Mouse (Mus musculus): ENCODE measurements around the gene Gpc1. TPM values are rescaled to one million over a fixed set of nuclear protein-coding genes. Genes with fewer than 3 reads are reported as not detected.

Gene Gpc1
- total and polyA plus RNA-seq, 2 experiments from 2014 or later, result 53.9 to 201 TPM

GRCm38 (mm10) chr1:92790628-92791027 is 40.8 kb upstream of the Gpc1 start:
- Histone ChIP-seq H3K4me1 (ENCODE audit: control insufficient read depth, insufficient read depth) (peaks cover 24% of the 10 kb centered on the region), H3K4me2 (ENCODE audit: low read depth, low read length) (no peak overlapping the region), H3K9ac (replicated peaks; ENCODE audit: low read depth, low read length) (no peak overlapping the region), H3K27ac (ENCODE audit: low read depth) (no peak overlapping the region), H3K27me3 (ENCODE audit: control insufficient read depth, insufficient read depth, low read length) (no peaks in the 10 kb centered on the region), H3K4me3 (ENCODE audit: low read depth, low read length) (no peak overlapping the region), H3K36me3 (replicated peaks; ENCODE audit: control insufficient read depth, insufficient read depth, low read length) (no peaks in the 10 kb centered on the region), H3K9me3 (replicated peaks; ENCODE audit: control insufficient read depth, low read length) (no peaks in the 10 kb centered on the region)
- ATAC-seq (ENCODE audit: insufficient read depth, low read depth) (no peak), DNase-seq (ENCODE audit: low spot score) (no peak)
- WGBS, result 47% methylated on average over 7 of the region's 7 CpGs
- no peak for TF ChIP-seq EP300 (IDR thresholded peaks at IDR 0.05; ENCODE audit: low read depth)
- no peak for TF ChIP-seq CTCF (IDR thresholded peaks at IDR 0.05; ENCODE audit: low read depth)

GRCm38 (mm10) chr1:92791070-92791831 is 40.2 kb upstream of the Gpc1 start:
- Histone ChIP-seq H3K4me3 (ENCODE audit: low read depth, low read length) (no peak overlapping the region), H3K27ac (ENCODE audit: low read depth) (no peak overlapping the region), H3K4me1 (ENCODE audit: control insufficient read depth, insufficient read depth) (peaks cover 24% of the 10 kb centered on the region), H3K4me2 (ENCODE audit: low read depth, low read length) (no peak overlapping the region), H3K27me3 (ENCODE audit: control insufficient read depth, insufficient read depth, low read length) (no peaks in the 10 kb centered on the region), H3K9me3 (replicated peaks; ENCODE audit: control insufficient read depth, low read length) (no peaks in the 10 kb centered on the region), H3K9ac (replicated peaks; ENCODE audit: low read depth, low read length) (no peak overlapping the region), H3K36me3 (replicated peaks; ENCODE audit: control insufficient read depth, insufficient read depth, low read length) (no peaks in the 10 kb centered on the region)
- no peak for TF ChIP-seq EP300 (IDR thresholded peaks at IDR 0.05; ENCODE audit: low read depth)
- no peak for TF ChIP-seq CTCF (IDR thresholded peaks at IDR 0.05; ENCODE audit: low read depth)
- DNase-seq (ENCODE audit: low spot score) (no peak), ATAC-seq (ENCODE audit: insufficient read depth, low read depth) (no peak)
- 13% methylated on average over 10 of the region's 10 CpGs for WGBS

GRCm38 (mm10) chr1:92793781-92794180 is 37.7 kb upstream of the Gpc1 start:
- Histone ChIP-seq H3K9me3 (replicated peaks; ENCODE audit: control insufficient read depth, low read length) (no peaks in the 10 kb centered on the region), H3K36me3 (replicated peaks; ENCODE audit: control insufficient read depth, insufficient read depth, low read length) (no peaks in the 10 kb centered on the region), H3K4me2 (ENCODE audit: low read depth, low read length) (no peak overlapping the region), H3K27me3 (ENCODE audit: control insufficient read depth, insufficient read depth, low read length) (no peaks in the 10 kb centered on the region), H3K9ac (replicated peaks; ENCODE audit: low read depth, low read length) (no peak overlapping the region), H3K4me3 (ENCODE audit: low read depth, low read length) (no peak overlapping the region), H3K4me1 (ENCODE audit: control insufficient read depth, insufficient read depth) (peaks cover 12% of the 10 kb centered on the region), H3K27ac (ENCODE audit: low read depth) (no peak overlapping the region)
- no peak for ATAC-seq (ENCODE audit: insufficient read depth, low read depth)
- TF ChIP-seq EP300 (IDR thresholded peaks at IDR 0.05; ENCODE audit: low read depth) (no peak), CTCF (IDR thresholded peaks at IDR 0.05; ENCODE audit: low read depth) (no peak)
- DNase-seq (ENCODE audit: low spot score), result no peak
- WGBS, result 55% methylated on average over 5 of the region's 5 CpGs

- H3K9me3 ChIP-seq (replicated peaks; ENCODE audit: control insufficient read depth, low read length), result no peaks in the 10 kb centered on the region
- ATAC-seq (ENCODE audit: insufficient read depth, low read depth) (no peak), DNase-seq (ENCODE audit: low spot score) (no peak)
- no peak for TF ChIP-seq EP300 (IDR thresholded peaks at IDR 0.05; ENCODE audit: low read depth)
- TF ChIP-seq CTCF (IDR thresholded peaks at IDR 0.05; ENCODE audit: low read depth), result no peak
- no peak overlapping the region for H3K9ac ChIP-seq (replicated peaks; ENCODE audit: low read depth, low read length)
- no peaks in the 10 kb centered on the region for H3K27me3 ChIP-seq (ENCODE audit: control insufficient read depth, insufficient read depth, low read length)
- no peaks in the 10 kb centered on the region for H3K4me1 ChIP-seq (ENCODE audit: control insufficient read depth, insufficient read depth)
- no peaks in the 10 kb centered on the region for H3K36me3 ChIP-seq (replicated peaks; ENCODE audit: control insufficient read depth, insufficient read depth, low read length)
- H3K27ac ChIP-seq (ENCODE audit: low read depth), result no peak overlapping the region
- no peak overlapping the region for H3K4me3 ChIP-seq (ENCODE audit: low read depth, low read length)
- 60% methylated on average over 2 of the region's 2 CpGs for WGBS
- no peak overlapping the region for H3K4me2 ChIP-seq (ENCODE audit: low read depth, low read length)
Observed at GRCm38 (mm10) chr1:92798425-92798824, 33.0 kb upstream of the Gpc1 start.

- Histone ChIP-seq H3K9me3 (replicated peaks; ENCODE audit: control insufficient read depth, low read length) (no peaks in the 10 kb centered on the region), H3K9ac (replicated peaks; ENCODE audit: low read depth, low read length) (no peak overlapping the region), H3K36me3 (replicated peaks; ENCODE audit: control insufficient read depth, insufficient read depth, low read length) (no peaks in the 10 kb centered on the region), H3K4me2 (ENCODE audit: low read depth, low read length) (no peak overlapping the region), H3K27me3 (ENCODE audit: control insufficient read depth, insufficient read depth, low read length) (no peaks in the 10 kb centered on the region), H3K27ac (ENCODE audit: low read depth) (no peak overlapping the region), H3K4me1 (ENCODE audit: control insufficient read depth, insufficient read depth) (no peaks in the 10 kb centered on the region), H3K4me3 (ENCODE audit: low read depth, low read length) (no peak overlapping the region)
- ATAC-seq (ENCODE audit: insufficient read depth, low read depth), result no peak
- 56% methylated on average over 5 of the region's 5 CpGs for WGBS
- no peak for DNase-seq (ENCODE audit: low spot score)
- no peak for TF ChIP-seq CTCF (IDR thresholded peaks at IDR 0.05; ENCODE audit: low read depth)
- TF ChIP-seq EP300 (IDR thresholded peaks at IDR 0.05; ENCODE audit: low read depth), result no peak
Observed at GRCm38 (mm10) chr1:92799653-92800052, 31.8 kb upstream of the Gpc1 start.

GRCm38 (mm10) chr1:92802362-92802761 is 29.1 kb upstream of the Gpc1 start:
- ATAC-seq (ENCODE audit: insufficient read depth, low read depth) (no peak), DNase-seq (ENCODE audit: low spot score) (no peak)
- TF ChIP-seq EP300 (IDR thresholded peaks at IDR 0.05; ENCODE audit: low read depth) (no peak), CTCF (IDR thresholded peaks at IDR 0.05; ENCODE audit: low read depth) (no peak)
- Histone ChIP-seq H3K27me3 (ENCODE audit: control insufficient read depth, insufficient read depth, low read length) (no peaks in the 10 kb centered on the region), H3K9me3 (replicated peaks; ENCODE audit: control insufficient read depth, low read length) (no peaks in the 10 kb centered on the region), H3K27ac (ENCODE audit: low read depth) (no peak overlapping the region), H3K9ac (replicated peaks; ENCODE audit: low read depth, low read length) (no peak overlapping the region), H3K4me1 (ENCODE audit: control insufficient read depth, insufficient read depth) (no peaks in the 10 kb centered on the region), H3K36me3 (replicated peaks; ENCODE audit: control insufficient read depth, insufficient read depth, low read length) (no peaks in the 10 kb centered on the region), H3K4me3 (ENCODE audit: low read depth, low read length) (no peak overlapping the region), H3K4me2 (ENCODE audit: low read depth, low read length) (no peak overlapping the region)
- WGBS, result 100% methylated on average over 1 of the region's 1 CpGs
